Mouse (Mus musculus) forebrain, embryonic 16.5 days (tissue): ENCODE measurements around the gene Plxna2. TPM values are rescaled to one million over a fixed set of nuclear protein-coding genes. Genes with fewer than 3 reads are reported as not detected.

Source experiments
- ATAC-seq: fragments of 200-750 bp; cut with Nextera tagmentation; 2 replicates; pipeline ENCODE4 v1.8.0; 2017; ENCODE audit warnings: mild to moderate bottlenecking, moderate library complexity
- H3K27ac ChIP-seq: fragments of 300-500 bp; sonication (generic); 2 replicates; pipeline ENCODE4 v1.5.1; 2014; ENCODE audit warnings: low read length, control low read depth
- H3K27me3 ChIP-seq: fragments of 300-500 bp; sonication (generic); replicated peaks from 2 replicates; pipeline ENCODE4 v1.6.1; 2014; ENCODE audit warnings: low read length; ENCODE audit not compliant: control insufficient read depth, insufficient read depth
- H3K36me3 ChIP-seq: fragments of 300-500 bp; sonication (generic); 2 replicates; pipeline ENCODE4 v1.6.1; 2014; ENCODE audit not compliant: control insufficient read depth, insufficient read depth
- H3K4me1 ChIP-seq: fragments of 300-500 bp; sonication (generic); replicated peaks from 2 replicates; pipeline ENCODE4 v1.6.1; 2014; ENCODE audit warnings: low read length; ENCODE audit not compliant: control insufficient read depth, insufficient read depth
- H3K4me2 ChIP-seq: fragments of 300-500 bp; sonication (generic); 2 replicates; pipeline ENCODE4 v1.6.1; 2014; ENCODE audit warnings: mild to moderate bottlenecking, low read length, control low read depth
- H3K4me3 ChIP-seq: fragments of 300-500 bp; sonication (generic); replicated peaks from 2 replicates; pipeline ENCODE4 v1.5.1; 2014; ENCODE audit warnings: mild to moderate bottlenecking, low read length, control low read depth
- H3K9ac ChIP-seq: fragments of 300-500 bp; sonication (generic); replicated peaks from 2 replicates; pipeline ENCODE4 v1.6.1; 2014; ENCODE audit warnings: low read depth, low read length, control low read depth
- H3K9me3 ChIP-seq: fragments of 300-500 bp; sonication (generic); 2 replicates; pipeline ENCODE4 v1.6.1; 2016; ENCODE audit warnings: low read length; ENCODE audit not compliant: control insufficient read depth
- WGBS: fragments of 180-500 bp; shearing (Covaris S2); extraction: QIAGEN DNeasy Blood & Tissue Kit; methylation state at CpG from one replicate; pipeline ENCODE4 v1.1.7; 2014; 5-methylcytosine and 5-hydroxymethylcytosine counted together
- polyA plus RNA-seq: library from polyadenylated mRNA; unstranded; fragments of >200 nt; fragmentation: Nextera tagmentation; extraction: Ambion mirVana; gene quantifications from 2 replicates; pipeline ENCODE4 v1.2.1, GENCODE M21; 2015

Plxna2 gene
- polyA plus RNA-seq, 1 experiment from 2014 or later = 76.0 TPM

- H3K4me2 ChIP-seq = no peak overlapping the region
- ATAC-seq = no peak
- 0 out of 2 replicates have a peak, but pooled peaks cover 4% of the 10 kb centered on the region for H3K4me1 ChIP-seq
- H3K27me3 ChIP-seq = no peaks in the 10 kb centered on the region
- WGBS = 100% methylated on average over 1 of the region's 1 CpGs
- H3K9me3 ChIP-seq = no peaks in the 10 kb centered on the region
- no peak overlapping the region for H3K27ac ChIP-seq
- peaks cover 77% of the 10 kb centered on the region for H3K36me3 ChIP-seq
- H3K4me3 ChIP-seq = no peak overlapping the region
- no peak overlapping the region for H3K9ac ChIP-seq
Measured at GRCm38 (mm10) chr1:194797843-194798242, 179.8 kb downstream of the Plxna2 start.

- Histone ChIP-seq H3K4me1 (0 out of 2 replicates have a peak, but pooled peaks cover 4% of the 10 kb centered on the region), H3K27ac (no peak overlapping the region), H3K27me3 (no peaks in the 10 kb centered on the region), H3K4me2 (no peak overlapping the region), H3K9me3 (no peaks in the 10 kb centered on the region), H3K9ac (no peak overlapping the region), H3K4me3 (no peak overlapping the region), H3K36me3 (peaks cover 82% of the 10 kb centered on the region)
- peak; percentile 51 for ATAC-seq
Measured at GRCm38 (mm10) chr1:194798511-194798910, 180.5 kb downstream of the Plxna2 start.

GRCm38 (mm10) chr1:194808261-194808660, 190.2 kb downstream of the Plxna2 start:
- no peaks in the 10 kb centered on the region for H3K4me1 ChIP-seq
- H3K4me2 ChIP-seq = no peak overlapping the region
- peaks cover 63% of the 10 kb centered on the region for H3K36me3 ChIP-seq
- H3K27me3 ChIP-seq = no peaks in the 10 kb centered on the region
- ATAC-seq = peak; percentile 9; the same call in 1 of the 2 replicates
- H3K27ac ChIP-seq = no peak overlapping the region
- no peak overlapping the region for H3K9ac ChIP-seq
- no peak overlapping the region for H3K4me3 ChIP-seq
- no peaks in the 10 kb centered on the region for H3K9me3 ChIP-seq

GRCm38 (mm10) chr1:194808681-194809080, 190.7 kb downstream of the Plxna2 start:
- Histone ChIP-seq H3K36me3 (peaks cover 62% of the 10 kb centered on the region), H3K27me3 (no peaks in the 10 kb centered on the region), H3K4me1 (no peaks in the 10 kb centered on the region), H3K4me2 (no peak overlapping the region), H3K4me3 (no peak overlapping the region), H3K9ac (no peak overlapping the region), H3K9me3 (no peaks in the 10 kb centered on the region), H3K27ac (no peak overlapping the region)
- no peak for ATAC-seq

GRCm38 (mm10) chr1:194809600-194809999, 191.6 kb downstream of the Plxna2 start:
- Histone ChIP-seq H3K27me3 (no peaks in the 10 kb centered on the region), H3K4me2 (no peak overlapping the region), H3K9ac (no peak overlapping the region), H3K4me1 (no peaks in the 10 kb centered on the region), H3K27ac (no peak overlapping the region), H3K36me3 (peaks cover 65% of the 10 kb centered on the region), H3K4me3 (no peak overlapping the region), H3K9me3 (no peaks in the 10 kb centered on the region)
- no peak for ATAC-seq

- Histone ChIP-seq H3K36me3 (peaks cover 39% of the 10 kb centered on the region), H3K9ac (no peak overlapping the region), H3K4me1 (0 out of 2 replicates have a peak, but pooled peaks cover 2% of the 10 kb centered on the region), H3K4me2 (no peak overlapping the region), H3K27me3 (no peaks in the 10 kb centered on the region), H3K9me3 (no peaks in the 10 kb centered on the region), H3K27ac (no peak overlapping the region), H3K4me3 (no peak overlapping the region)
- 86% methylated on average over 5 of the region's 5 CpGs for WGBS
- ATAC-seq = no peak
Measured at GRCm38 (mm10) chr1:194814187-194814586, 196.2 kb downstream of the Plxna2 start.

GRCm38 (mm10) chr1:194815547-194815946, 197.5 kb downstream of the Plxna2 start:
- H3K4me2 ChIP-seq = no peak overlapping the region
- H3K36me3 ChIP-seq = peaks cover 28% of the 10 kb centered on the region
- H3K9ac ChIP-seq = no peak overlapping the region
- no peak for ATAC-seq
- WGBS = 28% methylated on average over 1 of the region's 1 CpGs
- H3K27ac ChIP-seq = 0 out of 2 replicates have a peak overlapping the region, but pooled peaks have one; percentile 8
- H3K27me3 ChIP-seq = no peaks in the 10 kb centered on the region
- no peak overlapping the region for H3K4me3 ChIP-seq
- H3K9me3 ChIP-seq = no peaks in the 10 kb centered on the region
- 0 out of 2 replicates have a peak, but pooled peaks cover 2% of the 10 kb centered on the region for H3K4me1 ChIP-seq

GRCm38 (mm10) chr1:194816913-194817312, 198.9 kb downstream of the Plxna2 start:
- no peaks in the 10 kb centered on the region for H3K9me3 ChIP-seq
- H3K4me1 ChIP-seq = 0 out of 2 replicates have a peak, but pooled peaks cover 2% of the 10 kb centered on the region
- H3K4me2 ChIP-seq = no peak overlapping the region
- no peak overlapping the region for H3K4me3 ChIP-seq
- WGBS = 28% methylated on average over 2 of the region's 2 CpGs
- H3K27me3 ChIP-seq = no peaks in the 10 kb centered on the region
- peak; percentile 90 for ATAC-seq
- H3K9ac ChIP-seq = no peak overlapping the region
- H3K36me3 ChIP-seq = peaks cover 21% of the 10 kb centered on the region
- no peak overlapping the region for H3K27ac ChIP-seq

- WGBS = 84% methylated on average over 4 of the region's 4 CpGs
- Histone ChIP-seq H3K27ac (no peak overlapping the region), H3K27me3 (no peaks in the 10 kb centered on the region), H3K36me3 (no peaks in the 10 kb centered on the region), H3K4me1 (no peaks in the 10 kb centered on the region), H3K9ac (no peak overlapping the region), H3K4me2 (no peak overlapping the region), H3K4me3 (no peak overlapping the region), H3K9me3 (no peaks in the 10 kb centered on the region)
- ATAC-seq = no peak
Measured at GRCm38 (mm10) chr1:194820953-194821352, 202.9 kb downstream of the Plxna2 start.

- WGBS = 84% methylated on average over 1 of the region's 1 CpGs
- H3K9ac ChIP-seq = no peak overlapping the region
Measured at GRCm38 (mm10) chr1:194821721-194822120, 203.7 kb downstream of the Plxna2 start.

More at GRCm38 (mm10) chr1:194821721-194822120, 203.7 kb downstream of the Plxna2 start:
- Histone ChIP-seq H3K4me3 (no peak overlapping the region), H3K4me1 (no peaks in the 10 kb centered on the region), H3K4me2 (no peak overlapping the region), H3K36me3 (no peaks in the 10 kb centered on the region), H3K27me3 (no peaks in the 10 kb centered on the region), H3K9me3 (no peaks in the 10 kb centered on the region), H3K27ac (no peak overlapping the region)
- ATAC-seq = no peak
